Mouse (Mus musculus): ENCODE measurements at regions not wholly inside any gene's neighbourhood (a gene's known extent, or its start where the extent isn't known, plus 50 kb on each side); places are given as distances from the start of the nearest gene placed in this dataset.

GRCm38 (mm10) chr12:12746852-12747454 is 194.8 kb downstream of the Mycn start:
- Histone ChIP-seq H3K4me1 (replicated peaks; ENCODE audit: control insufficient read depth, insufficient read depth, low read length) (no peaks in the 10 kb centered on the region), H3K9ac (ENCODE audit: low read depth, low read length) (no peak overlapping the region), H3K9me3 (ENCODE audit: control insufficient read depth) (no peaks in the 10 kb centered on the region), H3K4me3 (ENCODE audit: low read depth, low read length) (no peak overlapping the region), H3K27me3 (replicated peaks; ENCODE audit: control insufficient read depth, insufficient read depth, low read length) (no peaks in the 10 kb centered on the region), H3K4me2 (replicated peaks; ENCODE audit: low read depth) (no peak overlapping the region), H3K27ac (ENCODE audit: low read depth, low read length) (no peak overlapping the region), H3K36me3 (ENCODE audit: control insufficient read depth, insufficient read depth) (no peaks in the 10 kb centered on the region)
- WGBS: 52% methylated on average over 4 of the region's 4 CpGs
- TF ChIP-seq CTCF (IDR thresholded peaks at IDR 0.05; ENCODE audit: low read depth): no peak
- no peak for ATAC-seq

- Histone ChIP-seq H3K36me3 (ENCODE audit: control insufficient read depth, insufficient read depth) (no peaks in the 10 kb centered on the region), H3K4me2 (replicated peaks; ENCODE audit: low read depth) (no peak overlapping the region), H3K4me3 (ENCODE audit: low read depth, low read length) (no peak overlapping the region), H3K27ac (ENCODE audit: low read depth, low read length) (no peak overlapping the region), H3K9me3 (ENCODE audit: control insufficient read depth) (no peaks in the 10 kb centered on the region), H3K9ac (ENCODE audit: low read depth, low read length) (no peak overlapping the region), H3K4me1 (replicated peaks; ENCODE audit: control insufficient read depth, insufficient read depth, low read length) (no peaks in the 10 kb centered on the region), H3K27me3 (replicated peaks; ENCODE audit: control insufficient read depth, insufficient read depth, low read length) (no peaks in the 10 kb centered on the region)
- ATAC-seq: no peak
- 86% methylated on average over 2 of the region's 2 CpGs for WGBS
- TF ChIP-seq CTCF (IDR thresholded peaks at IDR 0.05; ENCODE audit: low read depth): no peak
Measured at GRCm38 (mm10) chr12:12744492-12744891, 197.2 kb downstream of the Mycn start.

- H3K36me3 ChIP-seq (ENCODE audit: control insufficient read depth, insufficient read depth): no peaks in the 10 kb centered on the region
- 62% methylated on average over 12 of the region's 12 CpGs for WGBS
- no peaks in the 10 kb centered on the region for H3K27me3 ChIP-seq (replicated peaks; ENCODE audit: control insufficient read depth, insufficient read depth, low read length)
- H3K9ac ChIP-seq (ENCODE audit: low read depth, low read length): no peak overlapping the region
- no peak overlapping the region for H3K27ac ChIP-seq (ENCODE audit: low read depth, low read length)
- H3K4me3 ChIP-seq (ENCODE audit: low read depth, low read length): no peak overlapping the region
- no peak overlapping the region for H3K4me2 ChIP-seq (replicated peaks; ENCODE audit: low read depth)
- no peaks in the 10 kb centered on the region for H3K9me3 ChIP-seq (ENCODE audit: control insufficient read depth)
- no peaks in the 10 kb centered on the region for H3K4me1 ChIP-seq (replicated peaks; ENCODE audit: control insufficient read depth, insufficient read depth, low read length)
- no peak for TF ChIP-seq CTCF (IDR thresholded peaks at IDR 0.05; ENCODE audit: low read depth)
- ATAC-seq: no peak
Measured at GRCm38 (mm10) chr12:12738631-12739331, 202.9 kb downstream of the Mycn start.

- Histone ChIP-seq H3K4me1 (replicated peaks; ENCODE audit: control insufficient read depth, insufficient read depth, low read length) (no peaks in the 10 kb centered on the region), H3K27me3 (replicated peaks; ENCODE audit: control insufficient read depth, insufficient read depth, low read length) (no peaks in the 10 kb centered on the region), H3K4me2 (replicated peaks; ENCODE audit: low read depth) (no peak overlapping the region), H3K36me3 (ENCODE audit: control insufficient read depth, insufficient read depth) (no peaks in the 10 kb centered on the region), H3K4me3 (ENCODE audit: low read depth, low read length) (no peak overlapping the region), H3K27ac (ENCODE audit: low read depth, low read length) (no peak overlapping the region), H3K9ac (ENCODE audit: low read depth, low read length) (no peak overlapping the region), H3K9me3 (ENCODE audit: control insufficient read depth) (no peaks in the 10 kb centered on the region)
- 60% methylated on average over 9 of the region's 9 CpGs for WGBS
- no peak for TF ChIP-seq CTCF (IDR thresholded peaks at IDR 0.05; ENCODE audit: low read depth)
- no peak for ATAC-seq
Measured at GRCm38 (mm10) chr12:12725797-12726196, 215.9 kb downstream of the Mycn start.

GRCm38 (mm10) chr12:12725075-12725474 is 216.6 kb downstream of the Mycn start:
- TF ChIP-seq CTCF (IDR thresholded peaks at IDR 0.05; ENCODE audit: low read depth): no peak
- ATAC-seq: no peak
- WGBS: 40% methylated on average over 13 of the region's 13 CpGs
- Histone ChIP-seq H3K4me3 (ENCODE audit: low read depth, low read length) (no peak overlapping the region), H3K27ac (ENCODE audit: low read depth, low read length) (no peak overlapping the region), H3K27me3 (replicated peaks; ENCODE audit: control insufficient read depth, insufficient read depth, low read length) (no peaks in the 10 kb centered on the region), H3K4me2 (replicated peaks; ENCODE audit: low read depth) (no peak overlapping the region), H3K4me1 (replicated peaks; ENCODE audit: control insufficient read depth, insufficient read depth, low read length) (no peaks in the 10 kb centered on the region), H3K9me3 (ENCODE audit: control insufficient read depth) (no peaks in the 10 kb centered on the region), H3K36me3 (ENCODE audit: control insufficient read depth, insufficient read depth) (no peaks in the 10 kb centered on the region), H3K9ac (ENCODE audit: low read depth, low read length) (no peak overlapping the region)

GRCm38 (mm10) chr12:12723724-12724487 is 217.8 kb downstream of the Mycn start:
- ATAC-seq: no peak
- H3K4me2 ChIP-seq (replicated peaks; ENCODE audit: low read depth): no peak overlapping the region
- H3K4me1 ChIP-seq (replicated peaks; ENCODE audit: control insufficient read depth, insufficient read depth, low read length): no peaks in the 10 kb centered on the region
- H3K4me3 ChIP-seq (ENCODE audit: low read depth, low read length): no peak overlapping the region
- H3K27me3 ChIP-seq (replicated peaks; ENCODE audit: control insufficient read depth, insufficient read depth, low read length): no peaks in the 10 kb centered on the region
- H3K9me3 ChIP-seq (ENCODE audit: control insufficient read depth): no peaks in the 10 kb centered on the region
- H3K36me3 ChIP-seq (ENCODE audit: control insufficient read depth, insufficient read depth): no peaks in the 10 kb centered on the region
- H3K9ac ChIP-seq (ENCODE audit: low read depth, low read length): no peak overlapping the region
- H3K27ac ChIP-seq (ENCODE audit: low read depth, low read length): no peak overlapping the region
- no peak for TF ChIP-seq CTCF (IDR thresholded peaks at IDR 0.05; ENCODE audit: low read depth)
- WGBS: 83% methylated on average over 12 of the region's 12 CpGs

Data from intestine, postnatal 0 days (tissue).